Mouse (Mus musculus): Measurements from ENCODE around the gene Gm21887. TPM values are rescaled to one million over a fixed set of nuclear protein-coding genes. Genes with fewer than 3 reads are reported as not detected.
"Not testable (repeated sequence)": the region's sequence is repeated elsewhere in the genome, so short reads cannot be mapped to it uniquely, and the experiment has no call there.

The Gm21887 gene
- total RNA-seq, 2 experiments from 2014 or later = 31.6 to 43.1 TPM

GRCm38 (mm10) chrX:169983401-169984165 lies 25.9 kb upstream of the Gm21887 start:
- DNase-seq = not testable (repeated sequence)

GRCm38 (mm10) chrX:169984331-169984730 lies 25.1 kb upstream of the Gm21887 start:
- DNase-seq = not testable (repeated sequence)

- peak; percentile 10 for DNase-seq
These were observed 24.6 kb upstream of the Gm21887 start for GRCm38 (mm10) chrX:169984853-169985252.

DNA sequence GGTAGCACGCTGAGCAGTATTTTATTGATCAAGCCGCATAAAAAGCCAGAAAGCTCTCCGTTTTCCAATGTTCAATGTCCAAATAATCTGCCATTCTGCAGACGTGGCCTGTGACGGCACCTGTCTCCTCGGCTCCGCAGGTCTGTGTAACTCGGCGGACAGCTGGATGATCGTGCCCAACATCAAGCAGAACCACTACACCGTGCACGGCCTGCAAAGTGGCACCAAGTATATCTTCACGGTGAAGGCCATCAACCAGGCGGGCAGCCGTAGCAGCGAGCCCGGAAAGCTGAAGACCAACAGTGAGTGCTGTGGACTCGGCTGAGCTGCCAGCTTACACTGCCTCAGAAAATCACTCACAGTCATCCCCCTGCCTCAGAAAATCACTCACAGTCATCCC lies 23.7 kb upstream of the Gm21887 start:
- DNase-seq = peak; percentile 23

GRCm38 (mm10) chrX:169986519-169987367 lies 22.7 kb upstream of the Gm21887 start:
- DNase-seq = peak; percentile 81

DNA sequence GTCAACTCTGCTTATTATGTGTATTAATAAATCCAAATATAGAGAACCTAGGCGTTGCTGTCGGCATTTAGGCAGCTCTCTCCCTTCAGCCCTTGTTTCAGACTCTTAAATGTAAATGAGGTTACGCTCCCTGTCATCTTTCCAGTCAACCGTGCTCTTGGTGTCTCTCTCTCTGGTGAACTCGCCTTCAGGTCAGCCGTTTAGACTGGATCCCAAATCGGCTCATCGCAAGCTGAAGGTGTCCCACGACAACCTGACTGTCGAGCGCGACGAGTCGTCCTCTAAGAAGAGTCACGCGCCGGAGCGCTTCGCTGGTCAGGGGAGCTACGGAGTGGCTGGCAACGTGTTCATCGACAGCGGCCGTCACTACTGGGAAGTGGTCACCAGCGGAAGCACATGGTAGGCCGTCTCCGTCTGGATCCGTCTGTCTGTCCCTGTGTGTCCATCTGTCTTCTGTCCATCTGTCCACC lies 22.1 kb upstream of the Gm21887 start:
- peak; percentile 42 for DNase-seq

GRCm38 (mm10) chrX:169988571-169989218 lies 20.8 kb upstream of the Gm21887 start:
- DNase-seq = peak; percentile 31

DNA sequence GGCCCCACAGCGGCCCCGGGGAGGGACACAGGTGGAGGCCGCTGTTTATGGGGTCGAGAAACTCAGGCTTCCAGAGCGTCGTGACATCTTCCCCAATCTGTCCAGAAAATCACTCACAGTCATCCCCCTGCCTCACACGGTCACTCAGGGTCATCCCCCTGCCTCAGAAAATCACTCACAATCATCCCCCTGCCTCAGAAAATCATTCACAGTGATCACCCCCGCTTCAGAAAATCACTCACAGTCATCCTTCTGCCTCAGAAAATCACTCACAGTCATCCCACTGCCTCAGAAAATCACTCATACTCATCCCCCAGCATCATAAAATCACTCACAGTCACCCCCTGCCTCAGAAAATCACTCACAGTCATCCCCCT lies 20.3 kb upstream of the Gm21887 start:
- DNase-seq = not testable (repeated sequence)

DNA sequence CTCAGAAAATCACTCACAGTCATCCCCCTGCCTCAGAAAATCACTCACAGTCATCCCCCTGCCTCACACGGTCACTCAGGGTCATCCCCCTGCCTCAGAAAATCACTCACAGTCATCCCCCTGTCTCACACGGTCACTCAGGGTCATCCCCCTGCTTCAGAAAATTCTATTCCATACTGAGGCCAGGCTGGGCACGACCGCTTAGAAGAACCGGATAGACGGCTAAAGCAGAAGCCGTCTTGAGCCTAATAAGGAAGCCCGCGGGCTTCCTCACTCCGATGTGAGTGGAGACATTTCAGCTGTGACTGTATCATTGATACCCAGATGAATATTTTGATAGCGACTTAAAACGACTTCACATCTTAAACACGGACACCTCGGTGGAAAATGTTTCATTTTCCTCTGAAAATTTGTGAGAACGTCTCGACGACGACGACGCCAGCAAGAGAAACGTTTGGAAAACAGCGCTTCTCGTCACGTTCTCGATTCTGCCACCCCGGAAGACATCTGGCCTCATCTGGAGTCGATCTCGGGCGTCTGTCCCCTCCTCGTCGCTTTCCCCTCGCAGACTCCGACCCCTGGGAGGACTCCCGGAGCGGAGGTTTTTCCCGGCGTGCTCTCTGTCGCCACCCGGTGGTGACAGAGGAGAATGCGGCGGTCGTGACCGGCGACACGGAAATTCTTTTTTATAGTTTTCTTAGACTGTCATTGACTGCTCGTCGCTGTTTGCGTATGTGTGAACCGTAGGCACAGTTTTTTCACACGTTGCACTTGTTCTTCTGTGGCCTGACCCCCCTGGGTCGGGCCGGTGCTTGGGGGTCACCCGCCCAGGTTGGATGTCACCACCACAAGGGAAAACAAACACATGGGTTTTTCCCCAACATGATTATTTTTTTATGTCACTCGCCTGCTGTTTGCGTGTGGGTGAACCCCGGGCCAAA lies 19.5 kb upstream of the Gm21887 start:
- peak; percentile 67 for DNase-seq

GRCm38 (mm10) chrX:169991128-169991873 lies 18.2 kb upstream of the Gm21887 start:
- DNase-seq = peak; percentile 97

DNA sequence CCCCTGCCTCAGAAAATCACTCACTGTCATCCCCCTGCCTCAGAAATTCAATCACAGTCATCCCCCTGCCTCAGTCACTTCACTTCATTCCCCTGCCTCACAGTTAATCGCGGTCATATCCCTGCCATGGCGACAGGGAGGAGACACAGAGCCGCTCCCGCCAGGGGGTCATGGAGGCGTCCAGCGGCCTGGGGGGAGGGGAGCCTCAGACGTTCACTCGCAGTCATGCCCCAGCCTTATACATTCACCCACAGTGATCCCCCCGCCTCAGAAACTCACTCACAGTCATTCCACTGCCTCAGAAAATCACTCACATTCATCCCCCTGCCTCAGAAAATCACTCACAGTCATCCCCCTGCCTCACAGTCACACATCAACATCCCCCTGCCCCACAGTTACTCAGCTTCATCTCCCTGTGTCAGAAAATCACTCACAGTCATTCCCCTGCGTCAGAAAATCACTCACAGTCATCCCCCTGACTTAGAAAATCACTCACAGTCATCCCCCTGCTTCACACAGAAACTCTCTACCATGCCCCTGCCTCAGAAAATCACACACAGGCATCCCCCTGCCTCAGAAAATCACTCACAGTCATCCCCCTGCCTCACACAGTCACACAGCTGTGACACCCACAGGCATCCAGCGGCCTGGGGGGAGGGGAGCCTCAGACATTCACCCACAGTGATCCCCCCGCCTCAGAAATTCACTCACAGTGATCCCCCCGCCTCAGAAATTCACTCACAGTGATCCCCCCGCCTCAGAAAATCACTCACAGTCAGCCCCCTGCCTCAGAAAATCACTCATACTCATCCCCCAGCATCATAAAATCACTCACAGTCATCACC lies 17.2 kb upstream of the Gm21887 start:
- DNase-seq = not testable (repeated sequence)

DNA sequence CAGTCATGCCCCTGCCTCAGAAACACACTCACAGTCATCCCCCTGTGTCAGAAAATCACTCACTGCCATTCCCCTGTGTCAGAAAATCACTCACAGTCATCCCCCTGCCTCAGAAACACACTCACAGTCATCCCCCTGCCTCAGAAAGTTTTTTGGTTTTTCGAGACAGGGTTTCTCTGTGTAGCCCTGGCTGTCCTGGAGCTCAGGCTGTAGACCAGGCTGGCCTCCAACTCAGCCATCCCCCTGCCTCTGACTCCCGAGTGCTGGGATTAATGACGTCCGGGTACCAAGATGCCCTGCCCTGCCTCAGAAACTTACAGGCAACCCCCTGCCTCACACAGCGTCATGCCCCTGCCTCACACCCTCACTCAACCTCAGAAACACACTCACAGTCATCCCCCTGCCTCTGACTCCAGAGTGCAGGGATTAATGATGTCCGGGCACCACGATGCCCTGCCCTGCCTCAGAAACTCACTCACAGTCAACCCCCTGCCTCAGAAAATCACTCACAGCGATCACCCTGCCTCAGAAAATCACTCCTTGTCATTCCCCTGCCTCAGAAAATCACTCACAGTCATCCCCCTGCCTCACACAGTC lies 16.4 kb upstream of the Gm21887 start:
- DNase-seq = peak; percentile 27

GRCm38 (mm10) chrX:169994011-169994865 lies 15.2 kb upstream of the Gm21887 start:
- DNase-seq = peak; percentile 44

GRCm38 (mm10) chrX:169994866-169995711 lies 14.4 kb upstream of the Gm21887 start:
- not testable (repeated sequence) for DNase-seq

DNA sequence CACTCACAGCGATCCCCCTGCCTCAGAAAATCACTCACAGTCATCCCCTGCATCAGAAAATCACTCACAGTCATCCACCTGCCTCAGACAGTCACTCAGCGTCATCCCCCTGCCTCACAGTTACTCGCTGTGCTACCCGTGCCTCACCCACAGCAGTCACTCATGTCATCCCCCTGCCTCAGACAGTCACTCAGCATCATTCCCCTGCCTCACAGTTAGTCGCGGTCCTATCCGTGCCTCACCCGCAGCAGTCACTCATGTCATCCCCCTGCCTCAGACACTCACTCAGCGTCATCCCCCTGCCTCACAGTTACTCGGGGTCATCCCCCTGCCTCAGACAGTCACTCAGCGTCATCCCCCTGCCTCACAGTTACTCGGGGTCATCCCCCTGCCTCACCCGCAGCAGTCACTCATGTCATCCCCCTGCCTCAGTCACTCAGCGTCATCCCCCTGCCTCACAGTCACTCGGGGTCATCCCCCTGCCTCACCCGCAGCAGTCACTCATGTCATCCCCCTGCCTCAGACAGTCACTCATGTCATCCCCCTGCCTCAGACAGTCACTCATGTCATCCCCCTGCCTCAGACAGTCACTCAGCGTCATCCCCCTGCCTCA lies 13.4 kb upstream of the Gm21887 start:
- DNase-seq = not testable (repeated sequence)

DNA sequence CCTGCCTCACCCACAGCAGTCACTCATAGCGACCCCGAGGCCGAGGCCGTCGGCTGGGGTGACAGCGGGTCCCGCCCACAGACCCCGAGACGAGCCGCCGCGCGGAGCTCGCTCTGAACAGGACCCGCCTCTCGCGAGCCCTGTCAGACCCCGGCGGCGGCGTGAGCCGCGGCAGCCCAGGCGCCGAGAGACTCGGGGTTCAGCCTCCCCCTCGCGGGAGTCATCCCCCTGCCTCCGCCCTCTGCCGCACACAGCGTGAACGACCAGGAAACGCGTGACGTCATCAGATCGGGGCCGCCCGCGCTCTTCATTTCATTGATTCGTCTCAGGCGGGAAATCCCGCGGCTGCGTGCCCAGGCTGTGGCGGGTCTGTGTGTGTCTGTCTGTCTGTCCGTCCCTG lies 12.5 kb upstream of the Gm21887 start:
- peak; percentile 77 for DNase-seq

DNA sequence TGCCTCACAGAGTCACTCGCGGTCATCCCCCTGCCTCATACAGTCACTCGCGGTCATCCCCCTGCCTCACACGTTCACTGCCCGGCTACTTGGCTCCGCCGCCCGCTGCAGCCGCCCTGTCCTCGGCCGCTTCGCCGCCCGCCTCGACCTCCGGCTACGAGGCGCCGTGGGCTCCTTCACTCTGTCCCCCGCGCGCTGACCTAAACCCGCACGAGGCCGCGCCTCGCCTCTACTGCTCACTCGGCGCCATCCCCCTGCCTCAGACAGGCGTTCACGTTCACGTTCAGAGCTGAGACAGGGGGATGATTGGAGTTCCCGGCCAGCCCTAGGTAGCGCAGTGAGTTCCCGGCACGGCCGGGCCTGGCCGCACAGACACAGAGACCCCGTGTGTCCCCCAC lies 12.0 kb upstream of the Gm21887 start:
- DNase-seq = not testable (repeated sequence)
